Comparison of ENCODE assay signal across 41 mouse cellular contexts in genomic region chr12:72594001-72594400, GRCm38 (mm10). TPM values are rescaled to one million over a fixed set of nuclear protein-coding genes. Genes with fewer than 3 reads are reported as not detected.
"Had no signal": no experiment of that assay in that cellular context is flagged by ENCODE, and none has a peak within 500 bp of the region (broad histone marks: within the 10 kb centered on the region; RNA-seq: fewer than 3 reads in every experiment).

No protein-coding gene starts in this region.

- H3K9ac ChIP-seq: heart, embryonic 12.5 days; hindbrain, embryonic 12.5 days; hindbrain, embryonic 14.5 days; kidney, embryonic 15.5 days; limb, embryonic 13.5 days; limb, embryonic 15.5 days; liver, embryonic 12.5 days; liver, embryonic 14.5 days had no signal

- H3K27ac ChIP-seq: gastrocnemius, adult 2 months; heart, embryonic 10.5 days; hindbrain, embryonic 10.5 days; hindbrain, embryonic 12.5 days; hindbrain, embryonic 14.5 days; hindbrain, postnatal 0 days; kidney, embryonic 15.5 days; kidney, postnatal 0 days; limb, embryonic 13.5 days; limb, embryonic 15.5 days; liver, embryonic 12.5 days; liver, embryonic 14.5 days had no signal

- H3K4me2 ChIP-seq: heart, embryonic 12.5 days; hindbrain, embryonic 12.5 days; hindbrain, embryonic 14.5 days; kidney, embryonic 15.5 days; limb, embryonic 13.5 days; limb, embryonic 15.5 days; liver, embryonic 12.5 days had no signal

- H3K9me3 ChIP-seq: heart, embryonic 10.5 days; hindbrain, embryonic 10.5 days; hindbrain, embryonic 12.5 days; kidney, embryonic 15.5 days; limb, embryonic 13.5 days; limb, embryonic 15.5 days had no signal

- ATAC-seq: hindbrain, postnatal 0 days; intestine, embryonic 16.5 days; liver, embryonic 12.5 days had no signal

- H3K36me3 ChIP-seq: heart, embryonic 10.5 days; heart, embryonic 12.5 days; hindbrain, embryonic 10.5 days; hindbrain, embryonic 12.5 days; kidney, embryonic 15.5 days; limb, embryonic 13.5 days; limb, embryonic 15.5 days; liver, embryonic 12.5 days had no signal

- H3K4me1 ChIP-seq: heart, embryonic 10.5 days; heart, embryonic 12.5 days; hindbrain, embryonic 10.5 days; hindbrain, embryonic 12.5 days; kidney, embryonic 15.5 days; limb, embryonic 13.5 days; limb, embryonic 15.5 days; liver, embryonic 12.5 days had no signal

- H3K27me3 ChIP-seq: heart, embryonic 12.5 days; hindbrain, embryonic 12.5 days; kidney, embryonic 15.5 days; limb, embryonic 13.5 days; limb, embryonic 15.5 days; liver, embryonic 12.5 days had no signal

- DNase-seq: gastrocnemius, adult 2 months; gastrocnemius, postnatal 10 days; gastrocnemius, postnatal 25 days; heart, adult 18-20 months; heart, postnatal 10 days; heart, postnatal 4 days; kidney, adult 11 months; kidney, adult 2 months; kidney, adult 9 months; kidney, postnatal 14 days; kidney, postnatal 36 days; layer of hippocampus, adult 9-11 months; left cerebral cortex, postnatal 4 days had no signal

- H3K4me3 ChIP-seq: gastrocnemius, adult 2 months; heart, embryonic 10.5 days; heart, embryonic 12.5 days; hindbrain, embryonic 10.5 days; hindbrain, embryonic 12.5 days; kidney, embryonic 15.5 days; limb, embryonic 13.5 days; limb, embryonic 15.5 days; liver, embryonic 12.5 days had no signal

RNA-seq across cellular contexts. Expression of gene Gm4756, which starts 55.5 kb away (rescaled TPM):
- total RNA-seq: gastrocnemius, adult 2 months; gastrocnemius, postnatal 10 days; gastrocnemius, postnatal 25 days; gastrocnemius, postnatal 4 days; granulocyte monocyte progenitor cell, adult 5-6 weeks; heart, adult 18-20 months; heart, adult 8-10 months; heart, postnatal 10 days; heart, postnatal 25 days; heart, postnatal 4 days; hindbrain, postnatal 0 days; layer of hippocampus, adult 18-20 months; layer of hippocampus, adult 8-10 months; layer of hippocampus, postnatal 25 days; left cerebral cortex, adult 8-10 months; left cerebral cortex, postnatal 10 days; left cerebral cortex, postnatal 25 days; left cerebral cortex, postnatal 4 days had no signal
- polyA plus RNA-seq: heart, embryonic 10.5 days; heart, embryonic 12.5 days; heart, embryonic 14.5 days; heart, embryonic 16.5 days; hindbrain, embryonic 10.5 days; hindbrain, embryonic 12.5 days; hindbrain, embryonic 14.5 days; hindbrain, postnatal 0 days; intestine, embryonic 14.5 days; intestine, embryonic 16.5 days; kidney, embryonic 15.5 days; kidney, postnatal 0 days; large intestine, adult 2 months; limb, embryonic 11.5 days; limb, embryonic 13.5 days; limb, embryonic 15.5 days; liver, embryonic 12.5 days had no signal
